Mouse (Mus musculus): ENCODE data around the gene Gm3259.
"Not testable (repeated sequence)": the region's sequence is repeated elsewhere in the genome, so short reads cannot be mapped to it uniquely, and the experiment has no call there.

The Gm3259 gene

DNA sequence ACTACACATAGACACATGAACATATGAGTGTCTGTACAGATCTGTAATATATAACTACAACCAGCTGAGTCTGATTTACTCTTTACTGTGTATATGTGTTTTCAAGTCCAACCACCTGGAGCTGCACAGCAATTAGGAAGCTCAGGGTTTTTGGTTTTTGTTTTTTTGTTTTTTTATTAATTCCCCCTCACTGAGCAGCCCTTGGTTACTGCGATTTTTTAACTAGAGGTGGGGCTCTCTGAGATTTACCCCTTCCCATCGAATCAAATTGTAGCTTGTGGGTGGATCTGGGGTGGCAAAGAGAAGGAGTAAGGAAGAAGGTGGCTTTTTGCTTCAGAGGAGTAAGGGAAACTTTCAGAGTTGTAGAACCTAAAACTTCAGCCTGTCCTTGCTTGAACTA, at the start of gene Gm3259:
Gene Gm3259, plus strand, starts transcription at position 301 of the 400 bp plus-strand sequence.
- not testable (repeated sequence) for DNase-seq (ENCODE audit: low read depth)

DNA sequence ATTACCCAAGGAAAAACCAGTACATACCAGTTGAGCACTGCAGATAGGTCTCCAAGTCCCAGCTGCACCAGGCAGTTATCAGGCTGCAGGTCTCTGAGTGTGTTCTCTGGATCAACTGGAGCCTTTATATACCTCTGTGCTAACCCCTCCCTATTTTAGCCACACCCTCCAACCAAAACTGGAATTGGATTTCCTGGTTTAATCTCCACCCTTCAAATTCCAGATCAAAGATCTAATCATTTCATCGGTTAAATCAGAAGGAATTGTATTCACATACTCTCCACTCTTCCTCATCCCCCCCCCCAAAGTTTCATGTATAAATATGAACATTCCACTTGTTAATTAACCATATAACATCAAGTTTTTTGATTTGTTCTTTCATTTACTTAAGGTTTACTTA, 33.0 kb upstream of the Gm3259 start, which contains the start of gene Gm10424:
Gene Gm10424, minus strand, starts transcription at position 101 of the 400 bp plus-strand sequence.
- not testable (repeated sequence) for DNase-seq (ENCODE audit: low read depth)
